Mouse (Mus musculus): ENCODE measurements around the gene Snx5. TPM values are rescaled to one million over a fixed set of nuclear protein-coding genes. Genes with fewer than 3 reads are reported as not detected.
A peak's percentile ranks its signal among the peaks of the same experiment; 100 is the strongest.

The Snx5 gene
- polyA plus RNA-seq, 1 experiment from 2014 or later = 106 TPM

GRCm38 (mm10) chr2:144291600-144292305, 21.0 kb upstream of the Snx5 start:
- no peaks in the 10 kb centered on the region for H3K27me3 ChIP-seq (ENCODE audit: control insufficient read depth, insufficient read depth, low read length)
- no peak overlapping the region for H3K4me3 ChIP-seq (replicated peaks; ENCODE audit: low read length)
- no peak overlapping the region for H3K4me2 ChIP-seq (ENCODE audit: low read depth, low read length)
- ATAC-seq (ENCODE audit: insufficient read depth, low FRiP score) = no peak
- no peaks in the 10 kb centered on the region for H3K4me1 ChIP-seq (ENCODE audit: control insufficient read depth, insufficient read depth, low read length)
- no peaks in the 10 kb centered on the region for H3K36me3 ChIP-seq (ENCODE audit: control insufficient read depth, insufficient read depth, low read length)
- WGBS = 57% methylated on average over 11 of the region's 11 CpGs
- H3K9ac ChIP-seq (ENCODE audit: low read length) = no peak overlapping the region
- H3K27ac ChIP-seq (ENCODE audit: low read length) = no peak overlapping the region
- H3K9me3 ChIP-seq (replicated peaks; ENCODE audit: control insufficient read depth, low read length) = no peaks in the 10 kb centered on the region

GRCm38 (mm10) chr2:144290321-144290720, 19.6 kb upstream of the Snx5 start:
- no peak overlapping the region for H3K9ac ChIP-seq (ENCODE audit: low read length)
- H3K4me3 ChIP-seq (replicated peaks; ENCODE audit: low read length) = no peak overlapping the region
- 86% methylated on average over 7 of the region's 7 CpGs for whole genome bisulfite sequencing
- H3K27me3 ChIP-seq (ENCODE audit: control insufficient read depth, insufficient read depth, low read length) = no peaks in the 10 kb centered on the region
- H3K4me1 ChIP-seq (ENCODE audit: control insufficient read depth, insufficient read depth, low read length) = no peaks in the 10 kb centered on the region
- H3K27ac ChIP-seq (ENCODE audit: low read length) = no peak overlapping the region
- H3K4me2 ChIP-seq (ENCODE audit: low read depth, low read length) = no peak overlapping the region
- no peak for ATAC-seq (ENCODE audit: insufficient read depth, low FRiP score)
- no peaks in the 10 kb centered on the region for H3K36me3 ChIP-seq (ENCODE audit: control insufficient read depth, insufficient read depth, low read length)
- no peaks in the 10 kb centered on the region for H3K9me3 ChIP-seq (replicated peaks; ENCODE audit: control insufficient read depth, low read length)

- Histone ChIP-seq H3K4me2 (ENCODE audit: low read depth, low read length) (no peak overlapping the region), H3K27ac (ENCODE audit: low read length) (no peak overlapping the region), H3K27me3 (ENCODE audit: control insufficient read depth, insufficient read depth, low read length) (no peaks in the 10 kb centered on the region), H3K4me3 (replicated peaks; ENCODE audit: low read length) (no peak overlapping the region), H3K9ac (ENCODE audit: low read length) (no peak overlapping the region), H3K4me1 (ENCODE audit: control insufficient read depth, insufficient read depth, low read length) (no peaks in the 10 kb centered on the region), H3K9me3 (replicated peaks; ENCODE audit: control insufficient read depth, low read length) (no peaks in the 10 kb centered on the region), H3K36me3 (ENCODE audit: control insufficient read depth, insufficient read depth, low read length) (peaks cover 4% of the 10 kb centered on the region)
- ATAC-seq (ENCODE audit: insufficient read depth, low FRiP score) = no peak
- 63% methylated on average over 3 of the region's 3 CpGs for WGBS
Observed at GRCm38 (mm10) chr2:144281417-144281816, 10.7 kb upstream of the Snx5 start.

GRCm38 (mm10) chr2:144280568-144280967, 9.9 kb upstream of the Snx5 start:
- 79% methylated on average over 3 of the region's 3 CpGs for WGBS
- no peaks in the 10 kb centered on the region for H3K9me3 ChIP-seq (replicated peaks; ENCODE audit: control insufficient read depth, low read length)
- ATAC-seq (ENCODE audit: insufficient read depth, low FRiP score) = no peak
- H3K27me3 ChIP-seq (ENCODE audit: control insufficient read depth, insufficient read depth, low read length) = no peaks in the 10 kb centered on the region
- no peak overlapping the region for H3K27ac ChIP-seq (ENCODE audit: low read length)
- no peaks in the 10 kb centered on the region for H3K4me1 ChIP-seq (ENCODE audit: control insufficient read depth, insufficient read depth, low read length)
- H3K4me3 ChIP-seq (replicated peaks; ENCODE audit: low read length) = no peak overlapping the region
- H3K36me3 ChIP-seq (ENCODE audit: control insufficient read depth, insufficient read depth, low read length) = peaks cover 7% of the 10 kb centered on the region
- no peak overlapping the region for H3K9ac ChIP-seq (ENCODE audit: low read length)
- H3K4me2 ChIP-seq (ENCODE audit: low read depth, low read length) = no peak overlapping the region

GRCm38 (mm10) chr2:144279742-144280141, 9.0 kb upstream of the Snx5 start:
- Histone ChIP-seq H3K27me3 (ENCODE audit: control insufficient read depth, insufficient read depth, low read length) (no peaks in the 10 kb centered on the region), H3K27ac (ENCODE audit: low read length) (no peak overlapping the region), H3K9ac (ENCODE audit: low read length) (no peak overlapping the region), H3K36me3 (ENCODE audit: control insufficient read depth, insufficient read depth, low read length) (peaks cover 7% of the 10 kb centered on the region), H3K4me2 (ENCODE audit: low read depth, low read length) (no peak overlapping the region), H3K4me1 (ENCODE audit: control insufficient read depth, insufficient read depth, low read length) (peaks cover 2% of the 10 kb centered on the region; the same call in 1 of the 2 replicates), H3K9me3 (replicated peaks; ENCODE audit: control insufficient read depth, low read length) (no peaks in the 10 kb centered on the region), H3K4me3 (replicated peaks; ENCODE audit: low read length) (no peak overlapping the region)
- ATAC-seq (ENCODE audit: insufficient read depth, low FRiP score) = peak; percentile 45; the same call in 1 of the 2 replicates
- WGBS = 71% methylated on average over 5 of the region's 5 CpGs

- H3K9ac ChIP-seq (ENCODE audit: low read length) = no peak overlapping the region
- no peaks in the 10 kb centered on the region for H3K9me3 ChIP-seq (replicated peaks; ENCODE audit: control insufficient read depth, low read length)
- no peaks in the 10 kb centered on the region for H3K27me3 ChIP-seq (ENCODE audit: control insufficient read depth, insufficient read depth, low read length)
- H3K4me1 ChIP-seq (ENCODE audit: control insufficient read depth, insufficient read depth, low read length) = peaks cover 15% of the 10 kb centered on the region
- H3K4me2 ChIP-seq (ENCODE audit: low read depth, low read length) = no peak overlapping the region
- no peak for ATAC-seq (ENCODE audit: insufficient read depth, low FRiP score)
- no peak overlapping the region for H3K27ac ChIP-seq (ENCODE audit: low read length)
- H3K36me3 ChIP-seq (ENCODE audit: control insufficient read depth, insufficient read depth, low read length) = peaks cover 7% of the 10 kb centered on the region
- WGBS = 85% methylated on average over 3 of the region's 3 CpGs
- no peak overlapping the region for H3K4me3 ChIP-seq (replicated peaks; ENCODE audit: low read length)
Observed at GRCm38 (mm10) chr2:144276885-144277284, 6.2 kb upstream of the Snx5 start.

- H3K27me3 ChIP-seq (ENCODE audit: control insufficient read depth, insufficient read depth, low read length) = no peaks in the 10 kb centered on the region
- no peaks in the 10 kb centered on the region for H3K9me3 ChIP-seq (replicated peaks; ENCODE audit: control insufficient read depth, low read length)
- peaks cover 7% of the 10 kb centered on the region for H3K36me3 ChIP-seq (ENCODE audit: control insufficient read depth, insufficient read depth, low read length)
- ATAC-seq (ENCODE audit: insufficient read depth, low FRiP score) = no peak
- peak overlapping the region; percentile 23 for H3K4me2 ChIP-seq (ENCODE audit: low read depth, low read length)
- H3K27ac ChIP-seq (ENCODE audit: low read length) = peak overlapping the region; percentile 38
- 18% methylated on average over 8 of the region's 8 CpGs for WGBS
- H3K4me1 ChIP-seq (ENCODE audit: control insufficient read depth, insufficient read depth, low read length) = peaks cover 16% of the 10 kb centered on the region
- no peak overlapping the region for H3K4me3 ChIP-seq (replicated peaks; ENCODE audit: low read length)
- H3K9ac ChIP-seq (ENCODE audit: low read length) = peak overlapping the region; percentile 20
Observed at GRCm38 (mm10) chr2:144274741-144275140, 4.0 kb upstream of the Snx5 start.

- no peak overlapping the region for H3K27ac ChIP-seq (ENCODE audit: low read length)
- no peaks in the 10 kb centered on the region for H3K27me3 ChIP-seq (ENCODE audit: control insufficient read depth, insufficient read depth, low read length)
Observed at GRCm38 (mm10) chr2:144272088-144272487, 1.4 kb upstream of the Snx5 start.

GRCm38 (mm10) chr2:144269679-144270475, 829 bp downstream of the Snx5 start:
- no peaks in the 10 kb centered on the region; the same call in 1 of the 2 replicates for H3K36me3 ChIP-seq (ENCODE audit: control insufficient read depth, insufficient read depth, low read length)
- no peak for ATAC-seq (ENCODE audit: insufficient read depth, low FRiP score)
- H3K9me3 ChIP-seq (replicated peaks; ENCODE audit: control insufficient read depth, low read length) = no peaks in the 10 kb centered on the region
- peak overlapping the region; percentile 97 for H3K4me3 ChIP-seq (replicated peaks; ENCODE audit: low read length)
- H3K4me2 ChIP-seq (ENCODE audit: low read depth, low read length) = peak overlapping the region; percentile 68
- peak overlapping the region; percentile 97 for H3K27ac ChIP-seq (ENCODE audit: low read length)
- under 1% methylated on average over 32 of the region's 33 CpGs for WGBS
- peaks cover 41% of the 10 kb centered on the region for H3K4me1 ChIP-seq (ENCODE audit: control insufficient read depth, insufficient read depth, low read length)
- no peaks in the 10 kb centered on the region for H3K27me3 ChIP-seq (ENCODE audit: control insufficient read depth, insufficient read depth, low read length)
- H3K9ac ChIP-seq (ENCODE audit: low read length) = peak overlapping the region; percentile 100

More at GRCm38 (mm10) chr2:144272088-144272487, 1.4 kb upstream of the Snx5 start:
- no peaks in the 10 kb centered on the region for H3K9me3 ChIP-seq (replicated peaks; ENCODE audit: control insufficient read depth, low read length)
- H3K4me3 ChIP-seq (replicated peaks; ENCODE audit: low read length) = no peak overlapping the region
- peaks cover 4% of the 10 kb centered on the region; the same call in 1 of the 2 replicates for H3K36me3 ChIP-seq (ENCODE audit: control insufficient read depth, insufficient read depth, low read length)
- H3K4me2 ChIP-seq (ENCODE audit: low read depth, low read length) = no peak overlapping the region
- 87% methylated on average over 12 of the region's 12 CpGs for WGBS
- peaks cover 33% of the 10 kb centered on the region for H3K4me1 ChIP-seq (ENCODE audit: control insufficient read depth, insufficient read depth, low read length)
- ATAC-seq (ENCODE audit: insufficient read depth, low FRiP score) = no peak
- H3K9ac ChIP-seq (ENCODE audit: low read length) = 0 out of 2 replicates have a peak overlapping the region, but pooled peaks have one; percentile 16

Measured in stomach, embryonic 16.5 days (tissue).